Mouse (Mus musculus): ENCODE data around the gene Ddx56. TPM values are rescaled to one million over a fixed set of nuclear protein-coding genes. Genes with fewer than 3 reads are reported as not detected.

Gene Ddx56
- polyA plus RNA-seq, 1 experiment from 2014 or later: 73.2 TPM

- no peak for TF ChIP-seq CTCF (IDR thresholded peaks at IDR 0.05; ENCODE audit: low read depth)
- WGBS: under 1% methylated on average over 69 of the region's 77 CpGs
- H3K9ac ChIP-seq (ENCODE audit: low read depth, low read length): peak within 1 kb of the TSS; percentile 78
Observed at GRCm38 (mm10) chr11:6291401-6292115, 24.0 kb upstream of the Ddx56 start, which contains the start of gene Ogdh. Gene Ogdh (plus strand): TSS chr11:6291633.

DNA sequence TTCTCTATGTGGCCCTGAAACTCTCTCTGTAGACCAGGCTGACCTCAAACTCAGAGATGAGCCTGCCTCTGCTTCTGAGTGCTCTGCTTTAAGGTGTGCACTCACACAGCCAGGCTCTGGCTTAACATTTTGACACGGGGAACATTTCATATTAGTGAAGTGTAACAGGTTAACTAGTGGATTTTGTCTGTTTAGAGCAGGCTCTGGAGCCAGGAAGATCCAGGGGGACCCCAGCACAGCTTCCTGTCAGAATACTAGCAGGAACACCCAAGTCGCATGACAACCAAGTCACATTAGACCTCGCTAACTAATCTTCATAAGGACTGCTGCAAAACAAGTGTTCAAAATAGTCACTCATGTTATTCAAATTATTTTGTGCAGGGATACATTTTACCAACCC is 23.3 kb upstream of the Ddx56 start:
- peak overlapping the region; percentile 70 for H3K4me3 ChIP-seq (replicated peaks; ENCODE audit: low read depth, low read length)
- no peak for TF ChIP-seq CTCF (IDR thresholded peaks at IDR 0.05; ENCODE audit: low read depth)
- ATAC-seq (replicated peaks; ENCODE audit: low FRiP score, low read depth) (no peak), DNase-seq (ENCODE audit: low spot score) (no peak)
- peak overlapping the region; percentile 78; the same call in 1 of the 2 replicates for H3K9ac ChIP-seq (ENCODE audit: low read depth, low read length)
- H3K4me1 ChIP-seq (replicated peaks; ENCODE audit: insufficient read depth, low read length): 0 out of 2 replicates have a peak, but pooled peaks cover 4% of the 10 kb centered on the region
- H3K27ac ChIP-seq: 0 out of 2 replicates have a peak overlapping the region, but pooled peaks have one; percentile 94
- no peaks in the 10 kb centered on the region for H3K36me3 ChIP-seq (ENCODE audit: insufficient read depth, low read length)
- H3K27me3 ChIP-seq (ENCODE audit: insufficient read depth, low read length): no peaks in the 10 kb centered on the region
- H3K4me2 ChIP-seq (ENCODE audit: low read length): peak overlapping the region; percentile 75
- 20% methylated on average over 3 of the region's 3 CpGs for WGBS
- H3K9me3 ChIP-seq (replicated peaks; ENCODE audit: low read length): no peaks in the 10 kb centered on the region

More at GRCm38 (mm10) chr11:6291401-6292115, 24.0 kb upstream of the Ddx56 start, which contains the start of gene Ogdh:
- ATAC-seq (replicated peaks; ENCODE audit: low FRiP score, low read depth): peak; percentile 97
- Histone ChIP-seq H3K27ac (peak within 1 kb of the TSS; percentile 94), H3K4me1 (replicated peaks; ENCODE audit: insufficient read depth, low read length) (0 out of 2 replicates have a peak, but pooled peaks cover 4% of the 10 kb centered on the region), H3K36me3 (ENCODE audit: insufficient read depth, low read length) (no peaks in the 10 kb centered on the region), H3K4me3 (replicated peaks; ENCODE audit: low read depth, low read length) (peak within 1 kb of the TSS; percentile 70), H3K27me3 (ENCODE audit: insufficient read depth, low read length) (no peaks in the 10 kb centered on the region), H3K9me3 (replicated peaks; ENCODE audit: low read length) (no peaks in the 10 kb centered on the region), H3K4me2 (ENCODE audit: low read length) (peak within 1 kb of the TSS; percentile 75)
- peak; percentile 97 for DNase-seq (ENCODE audit: low spot score)

DNA sequence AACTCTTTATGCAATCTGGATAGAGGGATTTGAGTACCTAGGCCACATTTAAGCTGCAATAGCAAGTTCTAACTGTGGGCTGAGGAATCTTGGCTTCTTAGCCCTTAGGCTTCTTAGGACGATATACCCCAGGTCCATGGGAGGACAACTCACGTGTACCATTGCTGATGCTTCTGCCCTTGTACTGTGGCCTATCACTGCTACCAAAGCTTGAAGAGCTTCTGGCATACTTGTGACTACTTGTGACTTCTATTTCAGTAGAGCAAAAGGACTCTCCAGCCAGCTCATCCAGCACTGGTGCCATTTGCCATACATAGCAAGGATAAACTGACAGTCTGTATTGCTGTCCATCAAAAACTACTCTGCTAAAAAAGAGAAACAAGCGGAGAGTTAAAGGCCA is 22.6 kb upstream of the Ddx56 start:
- 92% methylated on average over 3 of the region's 3 CpGs for WGBS
- ATAC-seq (replicated peaks; ENCODE audit: low FRiP score, low read depth) (no peak), DNase-seq (ENCODE audit: low spot score) (no peak)
- no peak for TF ChIP-seq CTCF (IDR thresholded peaks at IDR 0.05; ENCODE audit: low read depth)
- Histone ChIP-seq H3K9me3 (replicated peaks; ENCODE audit: low read length) (no peaks in the 10 kb centered on the region), H3K36me3 (ENCODE audit: insufficient read depth, low read length) (no peaks in the 10 kb centered on the region), H3K27ac (no peak overlapping the region), H3K4me3 (replicated peaks; ENCODE audit: low read depth, low read length) (no peak overlapping the region), H3K9ac (ENCODE audit: low read depth, low read length) (no peak overlapping the region), H3K4me2 (ENCODE audit: low read length) (no peak overlapping the region), H3K27me3 (ENCODE audit: insufficient read depth, low read length) (no peaks in the 10 kb centered on the region), H3K4me1 (replicated peaks; ENCODE audit: insufficient read depth, low read length) (0 out of 2 replicates have a peak, but pooled peaks cover 4% of the 10 kb centered on the region)

- no peak overlapping the region for H3K27ac ChIP-seq
- WGBS: 80% methylated on average over 3 of the region's 3 CpGs
- H3K9me3 ChIP-seq (replicated peaks; ENCODE audit: low read length): no peaks in the 10 kb centered on the region
- no peak overlapping the region for H3K9ac ChIP-seq (ENCODE audit: low read depth, low read length)
- no peaks in the 10 kb centered on the region for H3K4me1 ChIP-seq (replicated peaks; ENCODE audit: insufficient read depth, low read length)
- no peak overlapping the region for H3K4me2 ChIP-seq (ENCODE audit: low read length)
- no peaks in the 10 kb centered on the region for H3K27me3 ChIP-seq (ENCODE audit: insufficient read depth, low read length)
- H3K36me3 ChIP-seq (ENCODE audit: insufficient read depth, low read length): no peaks in the 10 kb centered on the region
- ATAC-seq (replicated peaks; ENCODE audit: low FRiP score, low read depth) (no peak), DNase-seq (ENCODE audit: low spot score) (no peak)
- no peak for TF ChIP-seq CTCF (IDR thresholded peaks at IDR 0.05; ENCODE audit: low read depth)
- H3K4me3 ChIP-seq (replicated peaks; ENCODE audit: low read depth, low read length): no peak overlapping the region
Observed at GRCm38 (mm10) chr11:6282940-6283339, 15.4 kb upstream of the Ddx56 start.

DNA sequence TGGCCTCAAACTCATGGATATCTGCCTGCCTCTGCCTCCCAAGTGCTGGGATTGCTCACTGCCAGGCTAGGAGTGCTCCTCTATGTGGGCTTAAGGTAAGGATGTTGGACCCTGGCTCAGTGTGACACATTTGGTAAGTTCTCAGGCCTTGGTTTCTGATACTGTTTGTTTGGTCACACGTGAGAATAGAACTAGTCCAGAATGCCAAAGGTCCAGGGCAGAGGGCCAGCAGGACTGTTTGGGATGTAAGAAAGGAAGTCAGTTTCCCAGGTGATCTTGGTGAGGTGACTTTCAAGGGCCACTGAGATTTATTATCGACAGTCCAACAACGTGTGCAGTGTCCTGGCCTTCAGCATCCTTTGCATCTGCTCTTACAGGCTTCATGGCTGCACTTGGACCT is 8.9 kb upstream of the Ddx56 start:
- Histone ChIP-seq H3K27ac (no peak overlapping the region), H3K9ac (ENCODE audit: low read depth, low read length) (no peak overlapping the region), H3K36me3 (ENCODE audit: insufficient read depth, low read length) (peaks cover 7% of the 10 kb centered on the region; the same call in 1 of the 2 replicates), H3K27me3 (ENCODE audit: insufficient read depth, low read length) (no peaks in the 10 kb centered on the region), H3K4me2 (ENCODE audit: low read length) (no peak overlapping the region), H3K4me1 (replicated peaks; ENCODE audit: insufficient read depth, low read length) (peaks cover 7% of the 10 kb centered on the region), H3K9me3 (replicated peaks; ENCODE audit: low read length) (no peaks in the 10 kb centered on the region), H3K4me3 (replicated peaks; ENCODE audit: low read depth, low read length) (no peak overlapping the region)
- TF ChIP-seq CTCF (IDR thresholded peaks at IDR 0.05; ENCODE audit: low read depth): no peak
- ATAC-seq (replicated peaks; ENCODE audit: low FRiP score, low read depth): no peak
- WGBS: 71% methylated on average over 3 of the region's 3 CpGs
- no peak for DNase-seq (ENCODE audit: low spot score)

GRCm38 (mm10) chr11:6275094-6275484 is 7.5 kb upstream of the Ddx56 start:
- peaks cover 7% of the 10 kb centered on the region for H3K4me1 ChIP-seq (replicated peaks; ENCODE audit: insufficient read depth, low read length)
- H3K27me3 ChIP-seq (ENCODE audit: insufficient read depth, low read length): no peaks in the 10 kb centered on the region
- peak; percentile 1; the same call in 1 of the 2 replicates for ATAC-seq (replicated peaks; ENCODE audit: low FRiP score, low read depth)
- H3K9me3 ChIP-seq (replicated peaks; ENCODE audit: low read length): no peaks in the 10 kb centered on the region
- H3K27ac ChIP-seq: peak overlapping the region; percentile 54; the same call in 1 of the 2 replicates
- peaks cover 16% of the 10 kb centered on the region for H3K36me3 ChIP-seq (ENCODE audit: insufficient read depth, low read length)
- peak overlapping the region; percentile 83; the same call in 1 of the 2 replicates for H3K4me3 ChIP-seq (replicated peaks; ENCODE audit: low read depth, low read length)
- 23% methylated on average over 7 of the region's 7 CpGs for WGBS
- no peak for DNase-seq (ENCODE audit: low spot score)
- H3K9ac ChIP-seq (ENCODE audit: low read depth, low read length): peak overlapping the region; percentile 25; the same call in 1 of the 2 replicates
- H3K4me2 ChIP-seq (ENCODE audit: low read length): peak overlapping the region; percentile 87
- no peak for TF ChIP-seq CTCF (IDR thresholded peaks at IDR 0.05; ENCODE audit: low read depth)

All from kidney, postnatal 0 days (tissue).